Mouse (Mus musculus): ENCODE measurements around the gene Sri.
"Not testable (repeated sequence)": the region's sequence is repeated elsewhere in the genome, so short reads cannot be mapped to it uniquely, and the experiment has no call there.

The Sri gene

GRCm38 (mm10) chr5:8045855-8046254 is at the start of gene Sri:
TSS of gene Sri (plus strand) at chr5:8046078.
- peak; percentile 53 to 80 for DNase-seq

- peak in 1 of 2 experiments; percentile 5 for DNase-seq
Measured at GRCm38 (mm10) chr5:7996401-7997044, 49.4 kb upstream of the Sri start.

GRCm38 (mm10) chr5:7997086-7997485 is 48.8 kb upstream of the Sri start:
- no peak for DNase-seq

DNA sequence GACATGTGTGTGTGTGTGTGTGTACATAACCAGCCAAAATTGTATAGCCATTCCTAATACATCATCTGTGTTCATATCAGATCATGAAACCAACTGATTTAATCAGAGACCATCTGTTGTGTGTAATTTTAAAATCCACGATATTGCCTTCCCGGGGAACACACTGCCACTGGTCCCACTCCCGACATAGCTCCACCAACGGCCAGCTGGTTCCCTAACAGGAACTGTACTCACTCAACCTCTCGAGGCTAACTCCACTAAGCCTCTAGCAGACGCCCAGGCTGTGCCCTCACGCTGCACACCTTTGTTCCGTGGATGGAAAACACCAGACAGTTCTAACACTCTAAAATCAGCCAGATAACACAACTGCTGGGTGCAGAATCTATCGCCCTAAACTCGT is 45.4 kb upstream of the Sri start:
- DNase-seq: no peak

DNA sequence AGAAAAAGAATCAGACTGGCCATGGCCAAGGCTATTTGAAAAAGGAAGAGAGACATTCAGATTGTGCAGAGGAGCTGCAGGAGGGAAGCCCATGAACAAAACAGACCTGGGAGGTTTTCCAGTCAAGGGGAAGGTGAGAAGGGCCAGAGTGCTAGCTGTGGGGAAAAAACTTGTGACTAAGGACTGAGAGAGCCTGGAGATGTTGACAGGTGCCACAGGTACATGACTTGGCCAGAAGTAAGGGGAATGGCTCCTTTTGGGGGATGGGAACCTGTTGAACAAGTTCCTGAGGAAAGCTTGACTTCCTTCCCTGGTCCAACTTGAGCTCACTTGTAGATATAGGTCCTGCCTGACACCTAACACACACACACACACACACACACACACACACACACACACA is 43.1 kb upstream of the Sri start:
- no peak for DNase-seq

DNA sequence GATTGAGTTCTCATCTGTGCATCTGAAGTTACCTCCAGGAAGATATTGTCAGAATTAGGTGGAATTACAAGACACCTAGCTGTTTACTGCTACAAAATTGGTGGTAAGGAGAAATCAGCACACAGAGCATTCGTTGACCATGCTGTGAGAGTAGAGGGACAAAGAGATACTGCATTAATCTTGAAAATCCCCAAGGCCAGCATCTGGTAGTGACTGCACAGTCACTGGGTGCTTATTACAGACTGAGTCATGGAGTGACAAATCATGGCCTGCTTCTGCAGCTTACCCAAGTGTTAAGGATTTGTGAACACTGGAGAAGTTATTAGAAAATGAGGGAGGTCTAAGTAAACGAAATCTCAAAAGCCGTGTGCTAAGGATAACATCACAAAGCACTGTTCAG is 32.6 kb upstream of the Sri start:
- DNase-seq: no peak

GRCm38 (mm10) chr5:8034596-8034995 is 11.3 kb upstream of the Sri start:
- DNase-seq: not testable (repeated sequence)

DNA sequence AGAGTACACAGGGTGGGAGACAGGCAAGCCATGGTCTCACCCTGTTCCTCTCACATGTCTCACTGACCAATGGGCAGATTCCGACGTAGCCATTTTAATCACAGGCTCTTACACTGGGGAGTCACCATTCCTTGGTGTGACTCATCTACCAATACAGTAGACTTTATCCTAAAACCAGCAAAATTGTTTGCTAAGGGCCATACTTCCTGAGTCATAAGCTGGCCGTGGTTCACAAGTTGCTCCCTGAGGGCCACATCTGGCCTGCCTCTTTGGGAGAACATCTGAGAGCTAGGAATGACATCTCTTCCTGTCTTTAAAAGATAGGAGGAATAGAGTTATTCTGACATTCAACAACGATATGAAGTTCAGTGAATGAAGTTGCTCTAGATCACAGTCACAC is 7.9 kb downstream of the Sri start:
- DNase-seq: no peak

DNA sequence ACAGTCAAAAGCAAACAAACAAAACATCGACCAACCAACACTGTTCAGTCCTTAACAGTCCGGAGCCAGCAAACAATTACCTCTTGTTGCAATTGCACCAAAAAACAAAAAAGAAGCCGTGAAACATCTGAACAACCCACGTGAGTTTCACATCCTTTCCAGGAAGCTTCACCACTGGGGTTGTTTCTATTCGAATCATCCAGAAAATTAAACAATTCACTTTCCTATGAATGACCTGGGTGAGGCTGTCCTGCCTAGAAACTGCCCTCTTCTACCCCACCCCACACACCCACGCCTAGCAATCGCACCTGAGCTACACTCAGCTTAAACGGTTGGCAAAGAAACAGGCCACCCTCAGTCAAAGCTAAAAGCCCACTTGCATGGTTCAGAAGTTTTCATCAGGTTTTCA is 9.8 kb downstream of the Sri start:
- DNase-seq: peak in 1 of 2 experiments; percentile 39

GRCm38 (mm10) chr5:8056141-8057017 is 10.5 kb downstream of the Sri start:
- peak; percentile 89 to 95 for DNase-seq

DNA sequence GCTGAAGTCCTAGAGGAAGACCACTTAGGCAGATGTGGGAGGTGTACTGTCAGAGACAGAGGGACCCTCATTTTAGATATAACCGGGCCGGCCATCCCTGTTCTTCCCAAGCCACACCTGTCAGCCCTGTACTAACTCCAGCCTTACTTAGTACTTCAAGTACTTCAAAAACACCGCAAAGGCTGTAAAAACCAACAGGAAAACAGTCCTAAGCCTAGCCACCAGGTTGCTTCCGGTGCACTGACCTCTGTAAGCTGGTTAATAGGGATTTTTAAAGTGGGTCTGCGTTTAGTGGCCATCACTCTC is 11.1 kb downstream of the Sri start:
- no peak for DNase-seq

DNA sequence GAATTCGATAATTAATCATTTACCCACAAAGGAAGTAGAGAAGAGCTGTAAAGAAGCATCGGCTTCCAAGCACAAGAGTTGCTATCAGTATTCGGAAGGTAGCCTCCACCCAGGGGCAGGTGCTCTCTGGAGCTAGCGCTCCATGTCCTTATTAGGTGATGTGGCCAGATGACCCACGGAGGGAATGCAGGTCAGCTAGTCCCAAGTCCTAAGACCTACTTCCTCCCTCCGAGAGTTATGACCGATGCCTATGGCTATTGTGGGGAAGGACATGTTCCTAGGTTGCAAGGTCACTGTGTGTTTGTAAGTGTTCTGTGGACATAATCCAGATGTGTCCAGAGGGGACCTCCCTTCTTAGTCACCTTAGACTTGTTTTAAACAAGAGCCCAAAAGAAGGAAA is 12.2 kb downstream of the Sri start:
- DNase-seq: peak in 1 of 2 experiments; percentile 68

GRCm38 (mm10) chr5:8062469-8062868 is 16.6 kb downstream of the Sri start:
- DNase-seq: no peak

- no peak for DNase-seq
Measured at GRCm38 (mm10) chr5:8063207-8063606, 17.3 kb downstream of the Sri start.

- no peak for DNase-seq
Measured at GRCm38 (mm10) chr5:8073406-8073805, 27.5 kb downstream of the Sri start.

DNA sequence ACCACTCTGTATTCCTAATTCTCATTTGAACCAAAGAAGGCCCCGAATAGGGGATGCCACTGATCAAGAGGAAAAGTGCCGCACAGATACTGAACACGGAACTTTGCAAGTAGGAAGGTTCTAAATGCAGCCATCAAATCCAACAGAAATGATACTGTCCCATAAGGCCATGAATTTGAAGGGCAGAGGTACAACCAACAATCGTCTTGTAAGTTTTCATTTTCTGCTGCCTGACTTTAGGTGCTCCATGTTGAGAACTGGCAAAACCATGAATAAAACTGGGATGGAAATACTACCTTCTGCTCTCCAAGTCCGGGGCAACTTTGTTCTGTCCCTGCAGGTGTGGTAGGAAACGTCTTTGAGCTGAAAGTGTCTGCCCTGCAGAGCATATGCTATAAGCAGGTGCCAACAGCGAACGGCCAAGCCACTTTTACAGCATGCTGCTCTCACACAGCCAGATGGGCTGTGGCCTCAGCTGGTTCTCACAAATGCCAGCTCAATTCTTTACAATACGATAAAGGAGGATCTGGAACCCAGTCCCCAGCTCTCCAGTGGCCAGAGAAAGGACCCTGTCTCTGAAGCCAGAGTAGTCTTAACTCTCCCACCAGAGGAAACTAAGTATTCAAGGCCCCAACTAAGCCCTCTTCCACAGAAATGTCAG is 28.2 kb downstream of the Sri start:
- DNase-seq: no peak

GRCm38 (mm10) chr5:8077481-8077880 is 31.6 kb downstream of the Sri start:
- DNase-seq: no peak

- no peak for DNase-seq
Measured at GRCm38 (mm10) chr5:8082800-8083509, 37.1 kb downstream of the Sri start.

- peak in 1 of 2 experiments; percentile 16 for DNase-seq
Measured at GRCm38 (mm10) chr5:8085661-8086060, 39.8 kb downstream of the Sri start.

GRCm38 (mm10) chr5:8088147-8088546 is 42.3 kb downstream of the Sri start:
- DNase-seq: no peak

DNA sequence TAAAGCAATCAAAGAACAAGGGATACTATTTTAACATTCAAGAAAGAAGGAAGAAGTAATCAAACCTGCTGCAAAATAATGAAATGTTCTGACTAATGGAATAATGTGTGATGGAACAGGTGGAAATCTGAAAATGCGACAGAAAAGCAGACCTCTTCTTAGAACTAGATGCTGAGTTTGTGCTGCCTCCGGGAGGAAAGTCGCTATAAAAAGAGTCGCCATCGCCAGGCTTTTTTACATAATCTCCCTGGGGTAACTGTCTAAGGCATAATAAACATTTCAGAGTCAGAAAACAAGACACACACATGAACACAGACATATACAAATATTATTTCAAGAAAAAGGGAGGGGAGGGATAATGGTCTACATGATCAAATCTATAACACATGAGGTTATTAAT is 49.0 kb downstream of the Sri start:
- DNase-seq: no peak

DNA sequence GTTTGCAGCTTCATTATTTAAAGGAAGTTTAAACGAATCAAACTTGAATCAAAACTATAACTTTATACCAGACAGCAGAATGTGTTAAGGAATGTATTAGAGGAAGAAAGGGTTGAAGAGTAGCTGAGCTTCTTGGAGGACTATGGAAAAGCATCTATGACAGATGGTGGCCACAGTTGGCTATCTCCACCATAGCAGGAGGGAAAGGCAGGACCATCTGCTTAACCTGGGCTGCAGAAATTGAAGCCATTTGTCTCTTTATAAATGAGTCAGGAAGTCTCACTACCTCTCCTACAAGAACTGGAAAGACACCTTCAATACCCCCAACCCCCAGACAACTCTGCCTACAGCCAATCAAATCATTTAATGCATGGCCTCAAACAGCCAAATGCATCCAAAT is 49.8 kb downstream of the Sri start:
- DNase-seq: no peak

- DNase-seq: no peak
Measured at GRCm38 (mm10) chr5:8111691-8112090, 65.8 kb downstream of the Sri start.

Data from kidney, postnatal 25 days (tissue).